Mouse (Mus musculus) liver, embryonic 13.5 days (tissue): Measurements from ENCODE around the gene Aunip. TPM values are rescaled to one million over a fixed set of nuclear protein-coding genes. Genes with fewer than 3 reads are reported as not detected.
A peak's percentile ranks its signal among the peaks of the same experiment; 100 is the strongest.
"Not testable (repeated sequence)": the region's sequence is repeated elsewhere in the genome, so short reads cannot be mapped to it uniquely, and the experiment has no call there.

ENCODE experiments used
- ATAC-seq: fragments of 200-750 bp; cut with Nextera tagmentation; 2 replicates; pipeline ENCODE4 v1.8.0; 2017; ENCODE audit warnings: low read depth, mild to moderate bottlenecking, moderate number of reproducible peaks, moderate library complexity
- DNase-seq: peaks from one replicate; pipeline ENCODE4 v3.0.0; 2022
- H3K27ac ChIP-seq: fragments of 300-500 bp; sonication (generic); 2 replicates; pipeline ENCODE4 v1.5.1; 2015; ENCODE audit warnings: moderate library complexity, mild to moderate bottlenecking, inconsistent platforms
- H3K27me3 ChIP-seq: fragments of 300-500 bp; sonication (generic); 2 replicates; pipeline ENCODE4 v1.6.1; 2015; ENCODE audit warnings: mild to moderate bottlenecking, inconsistent platforms
- H3K36me3 ChIP-seq: fragments of 300-500 bp; sonication (generic); 2 replicates; pipeline ENCODE4 v1.6.1; 2015; ENCODE audit warnings: mild to moderate bottlenecking, inconsistent platforms
- H3K4me1 ChIP-seq: fragments of 300-500 bp; sonication (generic); replicated peaks from 2 replicates; pipeline ENCODE4 v1.6.1; 2015; ENCODE audit warnings: inconsistent platforms
- H3K4me2 ChIP-seq: fragments of 300-500 bp; sonication (generic); 2 replicates; pipeline ENCODE4 v1.6.1; 2015; ENCODE audit warnings: inconsistent platforms, mild to moderate bottlenecking, moderate library complexity
- H3K4me3 ChIP-seq: fragments of 300-500 bp; sonication (generic); replicated peaks from 2 replicates; pipeline ENCODE4 v1.5.1; 2015; ENCODE audit warnings: mild to moderate bottlenecking, inconsistent platforms
- H3K9ac ChIP-seq: fragments of 300-500 bp; sonication (generic); 2 replicates; pipeline ENCODE4 v1.6.1; 2015; ENCODE audit warnings: mild to moderate bottlenecking, inconsistent platforms
- H3K9me3 ChIP-seq: fragments of 300-500 bp; sonication (generic); replicated peaks from 2 replicates; pipeline ENCODE4 v1.6.1; 2016; ENCODE audit warnings: inconsistent platforms
- WGBS: fragments of 180-500 bp; shearing (Covaris S2); methylation state at CpG from one replicate; pipeline ENCODE4 v1.1.7; 2015; ENCODE audit not compliant: insufficient replicate concordance; 5-methylcytosine and 5-hydroxymethylcytosine counted together
- polyA plus RNA-seq: library from polyadenylated mRNA; unstranded; fragments of >200 nt; fragmentation: Nextera tagmentation; extraction: Ambion mirVana; gene quantifications from 2 replicates; pipeline ENCODE4 v1.2.1, GENCODE M21; 2015

Aunip gene
- polyA plus RNA-seq, 1 experiment from 2014 or later: 25.4 TPM

DNA sequence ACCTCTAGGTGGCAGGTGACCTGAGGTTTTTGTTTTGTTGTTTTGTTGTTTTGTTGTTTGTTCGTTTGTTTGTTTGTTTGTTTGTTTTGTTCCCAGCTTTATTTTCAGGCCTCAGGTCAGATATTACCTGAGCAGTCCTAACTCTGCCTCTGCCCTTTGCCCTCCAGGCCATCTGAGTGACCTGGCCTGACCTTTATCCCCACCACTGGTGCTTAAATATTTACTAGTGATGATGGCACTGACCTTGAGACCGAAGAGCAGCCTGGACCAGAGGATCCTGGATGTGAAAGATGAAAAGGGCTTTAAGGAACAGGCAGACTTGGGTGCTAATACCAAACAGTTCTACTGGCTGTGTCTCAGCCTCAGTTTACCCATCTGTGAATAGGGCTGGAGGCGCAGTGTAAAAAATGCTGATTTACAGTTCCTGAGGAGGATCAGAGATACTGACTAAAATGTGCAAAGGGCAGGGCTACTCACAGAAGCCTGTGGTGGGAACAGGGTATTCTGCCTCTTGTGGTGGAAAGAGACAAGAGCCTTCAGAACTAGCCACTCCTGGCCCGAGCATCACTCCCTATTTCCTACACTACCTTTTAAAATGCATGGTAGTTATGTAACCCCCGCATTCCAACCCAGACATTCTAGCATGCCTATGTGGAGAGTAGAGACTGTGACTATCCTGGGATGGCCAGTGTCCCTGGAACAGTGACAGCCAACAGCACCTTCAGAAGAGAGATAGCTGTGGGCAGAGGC lies 25.5 kb upstream of the Aunip start:
- Histone ChIP-seq H3K4me2 (no peak overlapping the region), H3K27ac (no peak overlapping the region), H3K27me3 (peaks cover 21% of the 10 kb centered on the region), H3K4me3 (no peak overlapping the region), H3K9ac (no peak overlapping the region), H3K4me1 (peaks cover 19% of the 10 kb centered on the region), H3K9me3 (no peaks in the 10 kb centered on the region), H3K36me3 (no peaks in the 10 kb centered on the region)
- DNase-seq: no peak
- ATAC-seq: no peak
- 60% methylated on average over 5 of the region's 5 CpGs for WGBS

GRCm38 (mm10) chr4:134488211-134488610 lies 22.6 kb upstream of the Aunip start:
- DNase-seq (no peak), ATAC-seq (no peak)
- H3K4me2 ChIP-seq: no peak overlapping the region
- peaks cover 10% of the 10 kb centered on the region; the same call in 1 of the 2 replicates for H3K27me3 ChIP-seq
- H3K9me3 ChIP-seq: no peaks in the 10 kb centered on the region
- H3K4me3 ChIP-seq: no peak overlapping the region
- H3K27ac ChIP-seq: no peak overlapping the region
- 79% methylated on average over 5 of the region's 5 CpGs for whole genome bisulfite sequencing
- no peaks in the 10 kb centered on the region for H3K36me3 ChIP-seq
- H3K9ac ChIP-seq: no peak overlapping the region
- H3K4me1 ChIP-seq: peaks cover 22% of the 10 kb centered on the region

- no peaks in the 10 kb centered on the region for H3K36me3 ChIP-seq
- WGBS: 48% methylated on average over 11 of the region's 11 CpGs
- ATAC-seq (0 out of 2 replicates have a peak, but pooled peaks have one; percentile 28), DNase-seq (no peak)
- no peak overlapping the region for H3K4me2 ChIP-seq
- H3K9ac ChIP-seq: no peak overlapping the region
- no peaks in the 10 kb centered on the region for H3K9me3 ChIP-seq
- peaks cover 35% of the 10 kb centered on the region for H3K4me1 ChIP-seq
- H3K27ac ChIP-seq: peak overlapping the region; percentile 51
- H3K4me3 ChIP-seq: no peak overlapping the region
- H3K27me3 ChIP-seq: no peaks in the 10 kb centered on the region
Observed at GRCm38 (mm10) chr4:134489986-134490665, 20.7 kb upstream of the Aunip start.

DNA sequence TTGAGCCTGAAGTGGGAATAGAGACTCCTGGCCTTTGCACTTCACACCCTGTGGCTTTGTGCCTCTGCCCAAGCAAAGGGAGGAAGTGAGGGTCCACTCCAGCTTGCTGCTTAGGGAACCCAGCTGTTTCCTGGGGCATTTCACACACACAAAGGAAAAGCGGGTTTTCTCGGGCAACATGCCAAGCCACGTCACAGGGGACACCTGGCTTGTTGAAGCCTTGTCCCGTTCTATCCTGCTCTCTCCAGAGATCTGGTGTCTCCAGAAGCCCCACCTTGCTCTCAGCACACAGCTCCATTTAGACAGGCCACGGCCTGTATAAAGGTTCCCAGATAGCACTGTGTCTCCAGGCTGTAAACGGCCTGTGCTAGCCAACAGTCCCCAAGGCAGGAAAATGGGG lies 19.1 kb upstream of the Aunip start:
- 59% methylated on average over 6 of the region's 6 CpGs for WGBS
- ATAC-seq: no peak
- no peaks in the 10 kb centered on the region for H3K9me3 ChIP-seq

GRCm38 (mm10) chr4:134494161-134494560 lies 16.6 kb upstream of the Aunip start:
- DNase-seq, H3K4me2 ChIP-seq, H3K27me3 ChIP-seq, ATAC-seq, H3K36me3 ChIP-seq, H3K9me3 ChIP-seq, H3K27ac ChIP-seq, H3K4me3 ChIP-seq: not testable (repeated sequence)
- Histone ChIP-seq H3K9ac (0 out of 2 replicates have a peak overlapping the region, but pooled peaks have one; percentile 28), H3K4me1 (peaks cover 70% of the 10 kb centered on the region)
- WGBS: 71% methylated on average over 6 of the region's 6 CpGs

More for the DNA sequence above, 19.1 kb upstream of the Aunip start:
- peaks cover 49% of the 10 kb centered on the region for H3K4me1 ChIP-seq
- DNase-seq: no peak
- H3K4me3 ChIP-seq: no peak overlapping the region
- H3K4me2 ChIP-seq: no peak overlapping the region
- H3K27ac ChIP-seq: no peak overlapping the region
- H3K36me3 ChIP-seq: no peaks in the 10 kb centered on the region
- H3K9ac ChIP-seq: no peak overlapping the region
- no peaks in the 10 kb centered on the region for H3K27me3 ChIP-seq

DNA sequence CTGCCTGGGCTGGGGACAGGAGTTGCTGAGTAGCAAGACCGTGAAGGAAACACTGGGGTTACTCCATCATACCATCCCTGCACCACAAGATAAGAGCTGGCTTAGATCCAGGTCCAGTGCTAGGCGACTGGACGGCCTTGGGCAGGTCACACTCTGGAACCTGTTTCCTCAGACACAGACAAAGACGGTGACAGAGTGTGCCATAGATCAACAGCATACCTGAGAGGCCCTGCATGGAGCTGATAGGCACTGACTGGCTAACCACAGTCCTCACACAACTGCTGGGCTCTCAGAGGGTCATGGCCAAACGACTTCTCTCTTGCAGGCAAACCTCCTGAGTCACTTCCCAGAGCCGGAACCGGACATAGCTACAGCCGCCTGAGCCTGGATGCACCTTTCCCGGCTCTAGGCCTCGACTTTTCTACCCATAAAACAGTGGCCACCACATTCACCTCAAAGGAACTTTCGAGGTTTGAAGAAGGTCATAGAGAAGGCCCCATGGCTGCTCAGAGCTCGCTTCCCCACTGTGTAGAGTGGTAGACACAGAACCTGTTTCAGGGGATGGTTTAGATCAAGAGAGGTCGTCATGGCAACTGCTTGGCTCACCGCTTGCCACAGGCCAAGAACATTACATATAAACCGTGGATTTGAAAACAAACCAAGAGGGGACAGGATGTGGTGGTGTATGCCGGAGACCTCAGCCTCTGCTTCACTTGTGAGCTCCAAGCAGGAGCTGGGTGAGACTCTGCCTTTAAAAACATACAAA lies 15.8 kb upstream of the Aunip start:
- no peaks in the 10 kb centered on the region for H3K9me3 ChIP-seq
- WGBS: 18% methylated on average over 16 of the region's 16 CpGs
- H3K9ac ChIP-seq: peak overlapping the region; percentile 28; the same call in 1 of the 2 replicates
- H3K4me1 ChIP-seq: peaks cover 65% of the 10 kb centered on the region
- no peak overlapping the region for H3K4me3 ChIP-seq
- H3K4me2 ChIP-seq: no peak overlapping the region; the same call in 1 of the 2 replicates
- H3K36me3 ChIP-seq: no peaks in the 10 kb centered on the region
- ATAC-seq: peak; percentile 44
- no peaks in the 10 kb centered on the region for H3K27me3 ChIP-seq
- no peak for DNase-seq
- peak overlapping the region; percentile 45; the same call in 1 of the 2 replicates for H3K27ac ChIP-seq

GRCm38 (mm10) chr4:134495546-134495923 lies 15.3 kb upstream of the Aunip start:
- Histone ChIP-seq H3K9ac (no peak overlapping the region), H3K4me1 (peaks cover 64% of the 10 kb centered on the region), H3K27ac (peak overlapping the region; percentile 83; the same call in 1 of the 2 replicates), H3K4me3 (no peak overlapping the region), H3K4me2 (no peak overlapping the region), H3K27me3 (no peaks in the 10 kb centered on the region), H3K36me3 (no peaks in the 10 kb centered on the region), H3K9me3 (no peaks in the 10 kb centered on the region)
- 64% methylated on average over 5 of the region's 5 CpGs for WGBS
- no peak for DNase-seq
- no peak for ATAC-seq

DNA sequence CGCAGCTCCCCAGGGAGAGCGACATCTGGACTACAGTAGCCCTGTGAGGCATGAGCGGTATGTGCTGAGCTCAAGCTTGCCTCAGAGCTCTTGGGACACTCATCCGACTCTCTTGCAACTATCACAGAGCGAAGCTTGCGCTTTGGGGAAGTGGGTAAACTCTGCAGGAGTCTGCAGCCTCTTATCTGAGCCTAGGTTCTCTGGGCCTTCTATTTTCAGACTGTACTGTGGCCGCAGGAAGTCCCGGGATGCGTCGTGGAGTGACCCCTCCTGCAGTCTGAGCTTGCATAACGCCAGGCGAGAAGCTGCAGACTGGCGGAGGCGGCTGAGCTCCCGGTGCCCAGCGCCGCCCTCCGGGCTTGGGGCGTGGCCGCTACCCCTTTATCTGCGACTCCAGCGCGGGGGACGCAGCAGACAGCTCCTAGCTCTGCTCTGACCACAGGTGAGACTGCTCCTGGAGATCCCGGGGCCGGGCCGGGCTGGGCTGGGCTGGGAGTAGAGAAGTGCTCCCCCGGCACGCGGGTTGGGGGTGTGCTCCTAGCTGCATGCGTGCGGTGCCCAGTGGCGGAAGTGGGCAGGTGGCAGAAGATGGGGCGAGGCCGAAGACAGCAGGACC lies 14.1 kb upstream of the Aunip start, which contains the start of gene Paqr7:
TSS of gene Paqr7 (plus strand) at position 103 of the 616 bp plus-strand sequence.
- Histone ChIP-seq H3K4me2 (peak within 1 kb of the TSS; percentile 93), H3K36me3 (no peaks in the 10 kb centered on the region), H3K9ac (peak within 1 kb of the TSS; percentile 71), H3K4me3 (peak within 1 kb of the TSS; percentile 62), H3K4me1 (peaks cover 63% of the 10 kb centered on the region), H3K27ac (peak within 1 kb of the TSS; percentile 83), H3K9me3 (no peaks in the 10 kb centered on the region), H3K27me3 (no peaks in the 10 kb centered on the region)
- WGBS: under 1% methylated on average over 35 of the region's 35 CpGs
- peak; percentile 88 for ATAC-seq
- DNase-seq: peak; percentile 74

GRCm38 (mm10) chr4:134497223-134497622 lies 13.6 kb upstream of the Aunip start:
- peak overlapping the region; percentile 93 for H3K4me2 ChIP-seq
- H3K27ac ChIP-seq: peak overlapping the region; percentile 83
- H3K27me3 ChIP-seq: no peaks in the 10 kb centered on the region
- DNase-seq (no peak), ATAC-seq (peak; percentile 17)
- WGBS: 8% methylated on average over 6 of the region's 6 CpGs
- H3K4me1 ChIP-seq: peaks cover 66% of the 10 kb centered on the region
- H3K4me3 ChIP-seq: peak overlapping the region; percentile 62
- no peaks in the 10 kb centered on the region for H3K9me3 ChIP-seq
- H3K36me3 ChIP-seq: no peaks in the 10 kb centered on the region
- peak overlapping the region; percentile 71 for H3K9ac ChIP-seq

DNA sequence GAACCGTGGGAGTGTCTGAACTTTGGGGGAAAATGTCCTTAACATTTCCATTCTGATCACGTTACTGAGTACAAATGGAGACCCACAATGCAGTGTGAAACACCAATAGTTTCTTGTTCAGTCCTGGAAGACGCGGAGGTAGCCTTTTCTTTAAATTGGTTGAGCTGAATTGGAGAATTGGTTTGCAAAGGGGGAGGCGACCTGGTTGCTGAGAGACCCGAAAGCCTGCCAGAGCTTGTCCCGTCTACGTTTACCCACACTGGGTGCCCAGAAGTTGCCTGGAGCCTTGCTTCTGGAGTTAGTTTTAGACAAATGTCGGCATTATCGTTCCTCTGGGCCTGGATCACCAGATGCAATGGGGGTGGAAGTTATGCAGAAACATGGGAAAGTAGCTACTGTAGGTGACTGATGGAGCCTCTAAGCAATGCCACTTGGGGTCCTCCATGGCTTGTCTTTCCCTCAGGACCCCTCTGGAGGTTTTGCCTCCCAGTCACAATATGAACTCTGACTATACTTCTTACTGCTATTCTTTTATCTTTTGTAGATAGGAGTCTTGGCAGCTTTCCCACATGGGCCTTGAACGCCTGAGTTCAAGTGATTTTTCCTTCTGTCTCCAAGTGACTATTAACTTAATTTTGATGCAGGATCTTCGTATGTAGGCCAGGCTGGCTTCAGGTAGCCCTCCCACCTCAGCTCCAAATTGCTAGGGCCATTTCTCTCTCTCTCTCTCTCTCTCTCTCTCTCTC lies 12.6 kb upstream of the Aunip start:
- no peak overlapping the region; the same call in 1 of the 2 replicates for H3K27ac ChIP-seq

More for the DNA sequence above, 12.6 kb upstream of the Aunip start:
- no peaks in the 10 kb centered on the region for H3K27me3 ChIP-seq
- DNase-seq (no peak), ATAC-seq (no peak)
- peak overlapping the region; percentile 71 for H3K9ac ChIP-seq
- peaks cover 71% of the 10 kb centered on the region for H3K4me1 ChIP-seq
- H3K9me3 ChIP-seq: no peaks in the 10 kb centered on the region
- H3K4me3 ChIP-seq: peak overlapping the region; percentile 62
- 59% methylated on average over 12 of the region's 12 CpGs for WGBS
- peak overlapping the region; percentile 93 for H3K4me2 ChIP-seq
- no peaks in the 10 kb centered on the region for H3K36me3 ChIP-seq
